Mouse (Mus musculus) stomach, postnatal 0 days (tissue): Measurements from ENCODE around the gene Tex33. TPM values are rescaled to one million over a fixed set of nuclear protein-coding genes. Genes with fewer than 3 reads are reported as not detected.

Experiments used
- ATAC-seq: fragments of 200-750 bp; cut with Nextera tagmentation; 2 replicates; pipeline ENCODE4 v1.8.0; 2017; ENCODE audit not compliant: low FRiP score, low TSS enrichment
- DNase-seq: peaks from one replicate; pipeline ENCODE4 v3.0.0-alpha.2; 2016; ENCODE audit warnings: low spot score
- H3K27ac ChIP-seq: fragments of 300-500 bp; sonication (generic); replicated peaks from 2 replicates; pipeline ENCODE4 v1.5.1; 2014; ENCODE audit warnings: mild to moderate bottlenecking, control low read depth
- H3K27me3 ChIP-seq: fragments of 300-500 bp; sonication (generic); 2 replicates; pipeline ENCODE4 v1.6.1; 2014; ENCODE audit warnings: low read length; ENCODE audit not compliant: control insufficient read depth, insufficient read depth
- H3K36me3 ChIP-seq: fragments of 300-500 bp; sonication (generic); 2 replicates; pipeline ENCODE4 v1.6.1; 2014; ENCODE audit warnings: low read length, mixed read lengths; ENCODE audit not compliant: control insufficient read depth, insufficient read depth
- H3K4me1 ChIP-seq: fragments of 300-500 bp; sonication (generic); replicated peaks from 2 replicates; pipeline ENCODE4 v1.6.1; 2014; ENCODE audit warnings: antibody characterized with exemption; ENCODE audit not compliant: control insufficient read depth, insufficient read depth
- H3K4me2 ChIP-seq: fragments of 300-500 bp; sonication (generic); replicated peaks from 2 replicates; pipeline ENCODE4 v1.6.1; 2014; ENCODE audit warnings: low read depth, mild to moderate bottlenecking, control low read depth, moderate library complexity
- H3K4me3 ChIP-seq: fragments of 300-500 bp; sonication (generic); 2 replicates; pipeline ENCODE4 v1.5.1; 2014; ENCODE audit warnings: low read depth, low read length, control low read depth
- H3K9ac ChIP-seq: fragments of 300-500 bp; sonication (generic); 2 replicates; pipeline ENCODE4 v1.6.1; 2014; ENCODE audit warnings: mild to moderate bottlenecking, low read length, control low read depth, mixed read lengths
- H3K9me3 ChIP-seq: fragments of 300-500 bp; sonication (generic); 2 replicates; pipeline ENCODE4 v1.6.1; 2016; ENCODE audit warnings: low read length; ENCODE audit not compliant: control insufficient read depth
- CTCF ChIP-seq: IDR thresholded peaks from 2 replicates; pipeline ENCODE4 v1.5.1; 2016; ENCODE audit warnings: antibody characterized with exemption, low read depth, mild to moderate bottlenecking, moderate library complexity
- EP300 ChIP-seq: optimal IDR thresholded peaks from 2 replicates; pipeline ENCODE3; 2016; ENCODE audit warnings: antibody characterized with exemption
- WGBS: fragments of 180-500 bp; shearing (Covaris S2); extraction: QIAGEN DNeasy Blood & Tissue Kit; methylation state at CpG from one replicate; pipeline ENCODE4 v1.1.7; 2014; 5-methylcytosine and 5-hydroxymethylcytosine counted together
- polyA plus RNA-seq: library from polyadenylated mRNA; unstranded; fragments of >200 nt; fragmentation: Nextera tagmentation; extraction: Ambion mirVana; gene quantifications from 2 replicates; pipeline ENCODE4 v1.2.1, GENCODE M21; 2015

Gene Tex33
- polyA plus RNA-seq, 1 experiment from 2014 or later = not detected

DNA sequence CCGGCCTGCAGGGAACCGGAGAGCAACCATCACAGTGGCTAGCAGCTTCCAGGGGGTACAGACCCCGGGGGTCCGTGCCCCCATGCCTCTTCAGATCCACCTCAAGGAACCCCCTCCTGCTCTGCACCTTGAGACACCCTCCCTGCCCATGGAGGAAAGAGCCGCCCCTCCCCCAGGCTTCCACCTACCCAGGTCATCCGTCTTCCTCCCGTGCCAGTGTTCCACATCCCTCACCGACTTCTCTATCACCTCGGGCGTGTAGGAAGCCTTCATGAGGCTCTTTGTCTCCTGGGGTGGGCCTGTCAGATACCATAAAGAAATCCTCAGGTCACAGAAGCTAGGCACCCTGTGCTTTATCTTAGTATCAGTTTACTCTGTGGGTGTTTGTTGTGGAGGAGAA, 17.2 kb downstream of the Tex33 start:
- H3K27me3 ChIP-seq = no peaks in the 10 kb centered on the region
- H3K4me2 ChIP-seq = no peak overlapping the region
- no peaks in the 10 kb centered on the region for H3K4me1 ChIP-seq
- H3K4me3 ChIP-seq = no peak overlapping the region
- no peak overlapping the region for H3K27ac ChIP-seq
- 59% methylated on average over 10 of the region's 10 CpGs for WGBS
- H3K9ac ChIP-seq = no peak overlapping the region
- no peaks in the 10 kb centered on the region for H3K9me3 ChIP-seq
- ATAC-seq = no peak
- H3K36me3 ChIP-seq = no peaks in the 10 kb centered on the region
- TF ChIP-seq EP300 (no peak), CTCF (no peak)
- no peak for DNase-seq

DNA sequence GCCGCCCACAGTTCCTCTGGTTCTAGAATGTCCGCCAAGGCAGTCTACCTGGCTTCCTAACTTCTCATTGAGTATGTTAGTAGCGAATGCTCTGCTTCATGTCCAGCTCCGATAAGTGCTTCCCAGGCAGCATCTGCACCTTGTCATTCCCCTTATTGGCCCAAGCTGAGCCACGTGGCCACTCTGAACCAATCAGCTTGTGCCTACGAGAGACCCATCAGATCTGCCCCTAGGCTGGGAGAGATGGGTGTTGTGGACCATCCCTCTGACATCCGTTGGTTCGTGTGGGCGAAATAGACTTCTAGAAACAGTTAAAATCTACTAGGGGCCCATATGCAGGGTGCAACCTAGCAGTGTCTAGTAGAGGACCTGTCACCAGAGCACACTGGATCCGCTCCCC, 17.9 kb downstream of the Tex33 start:
- Histone ChIP-seq H3K4me2 (no peak overlapping the region), H3K27ac (no peak overlapping the region), H3K4me1 (no peaks in the 10 kb centered on the region), H3K9ac (no peak overlapping the region), H3K27me3 (no peaks in the 10 kb centered on the region), H3K36me3 (no peaks in the 10 kb centered on the region), H3K9me3 (no peaks in the 10 kb centered on the region), H3K4me3 (no peak overlapping the region)
- no peak for DNase-seq
- WGBS = 82% methylated on average over 10 of the region's 10 CpGs
- ATAC-seq = no peak
- no peak for TF ChIP-seq CTCF
- no peak for TF ChIP-seq EP300

DNA sequence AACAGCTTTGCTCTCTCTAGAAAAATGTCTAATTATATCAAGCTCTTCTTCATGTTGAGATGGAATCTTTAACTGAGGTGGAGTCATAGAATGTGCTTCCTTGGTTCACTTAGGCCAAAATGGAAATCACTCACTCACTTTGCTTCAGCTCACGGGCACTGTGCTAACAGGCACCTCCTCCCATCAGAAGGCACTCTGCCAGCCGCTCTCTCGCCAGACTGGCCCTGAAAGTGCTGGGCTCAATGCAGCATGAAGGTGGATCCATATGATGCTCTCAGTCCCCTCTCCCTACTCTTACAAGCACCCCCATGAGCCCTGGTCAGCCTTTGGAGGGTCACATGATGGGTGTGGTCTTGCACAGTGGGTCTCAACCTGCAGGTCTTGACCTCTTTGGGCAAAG, 21.5 kb downstream of the Tex33 start:
- no peak for ATAC-seq
- no peak overlapping the region for H3K4me2 ChIP-seq

DNA sequence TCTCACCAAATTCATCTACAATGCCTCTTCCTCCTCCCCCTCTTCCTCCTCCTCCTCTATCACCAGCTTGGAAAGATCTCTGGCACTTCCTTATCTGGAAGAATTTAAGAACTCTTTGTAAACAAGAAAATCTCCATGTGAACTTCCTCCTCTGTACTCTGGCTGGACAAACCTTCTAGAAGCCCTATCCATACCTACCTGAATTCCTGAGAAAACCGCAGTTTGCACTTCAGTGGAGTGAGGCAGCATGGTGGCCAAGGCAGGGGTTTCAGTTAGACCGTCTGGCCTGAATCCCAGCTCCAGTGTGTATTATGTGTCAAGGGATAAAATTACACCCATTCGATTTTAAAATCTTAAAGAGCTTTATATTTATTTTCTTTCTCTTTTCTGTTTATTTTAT, 22.9 kb downstream of the Tex33 start:
- Histone ChIP-seq H3K36me3 (no peaks in the 10 kb centered on the region), H3K4me1 (no peaks in the 10 kb centered on the region), H3K9me3 (no peaks in the 10 kb centered on the region), H3K27me3 (no peaks in the 10 kb centered on the region), H3K4me3 (no peak overlapping the region), H3K9ac (no peak overlapping the region), H3K27ac (no peak overlapping the region), H3K4me2 (no peak overlapping the region)
- no peak for TF ChIP-seq EP300
- TF ChIP-seq CTCF = no peak
- WGBS = 30% methylated on average over 3 of the region's 3 CpGs
- DNase-seq = no peak
- ATAC-seq = no peak

More for the DNA sequence above, 21.5 kb downstream of the Tex33 start:
- H3K9me3 ChIP-seq = no peaks in the 10 kb centered on the region
- H3K27ac ChIP-seq = no peak overlapping the region
- no peaks in the 10 kb centered on the region for H3K4me1 ChIP-seq
- DNase-seq = no peak
- H3K27me3 ChIP-seq = no peaks in the 10 kb centered on the region
- no peak for TF ChIP-seq EP300
- TF ChIP-seq CTCF = no peak
- H3K36me3 ChIP-seq = no peaks in the 10 kb centered on the region
- WGBS = 62% methylated on average over 3 of the region's 3 CpGs
- H3K9ac ChIP-seq = no peak overlapping the region
- no peak overlapping the region for H3K4me3 ChIP-seq

DNA sequence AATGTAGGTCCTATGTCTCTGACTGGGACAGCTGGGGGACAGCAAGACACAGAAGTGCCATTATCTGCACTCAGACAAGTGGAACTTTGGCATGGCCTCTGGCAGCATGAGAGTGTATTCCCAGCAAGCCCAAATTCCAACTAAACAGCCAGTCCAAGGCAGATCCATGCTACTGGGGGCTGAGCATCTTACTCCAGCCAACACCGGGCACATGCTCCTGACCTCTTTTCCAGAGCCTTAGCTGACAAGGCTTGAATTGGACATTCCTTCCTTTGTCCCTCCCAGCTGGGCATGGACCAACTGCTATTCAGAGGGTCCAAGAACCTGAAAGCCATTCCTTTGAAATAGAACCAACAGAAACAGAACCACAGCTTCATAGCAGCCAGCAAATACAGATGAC, 26.1 kb downstream of the Tex33 start:
- H3K9me3 ChIP-seq = no peaks in the 10 kb centered on the region
- ATAC-seq (no peak), DNase-seq (no peak)
- no peak overlapping the region for H3K4me2 ChIP-seq
- no peak overlapping the region for H3K9ac ChIP-seq
- 77% methylated on average over 1 of the region's 1 CpGs for WGBS
- no peaks in the 10 kb centered on the region for H3K27me3 ChIP-seq
- H3K4me3 ChIP-seq = no peak overlapping the region
- H3K4me1 ChIP-seq = no peaks in the 10 kb centered on the region
- no peaks in the 10 kb centered on the region for H3K36me3 ChIP-seq
- H3K27ac ChIP-seq = no peak overlapping the region
- no peak for TF ChIP-seq EP300
- no peak for TF ChIP-seq CTCF

DNA sequence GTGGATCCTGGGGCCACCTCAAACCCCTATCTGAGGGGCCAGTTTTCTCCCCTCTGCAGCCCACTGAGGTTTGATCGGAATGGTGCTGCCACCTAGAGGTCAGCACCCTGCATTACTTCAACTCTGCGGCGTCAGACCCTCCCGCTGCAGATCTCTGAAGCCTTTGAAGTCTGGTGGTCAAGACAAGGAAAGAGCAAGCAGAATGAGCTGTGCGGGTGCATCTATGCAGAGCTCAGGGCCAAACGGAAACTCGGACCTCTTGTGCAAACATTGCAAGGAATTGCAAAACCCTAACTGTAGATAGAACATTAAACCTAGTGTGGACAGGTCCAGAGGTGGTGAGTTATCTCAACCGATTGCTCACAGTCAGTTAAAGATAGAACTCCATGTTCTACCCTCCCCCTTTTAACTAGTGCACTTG, 26.8 kb downstream of the Tex33 start:
- Histone ChIP-seq H3K4me3 (no peak overlapping the region), H3K27ac (no peak overlapping the region), H3K4me2 (no peak overlapping the region), H3K9me3 (no peaks in the 10 kb centered on the region), H3K9ac (no peak overlapping the region), H3K27me3 (no peaks in the 10 kb centered on the region), H3K4me1 (no peaks in the 10 kb centered on the region), H3K36me3 (no peaks in the 10 kb centered on the region)
- ATAC-seq (peak; percentile 18; the same call in 1 of the 2 replicates), DNase-seq (peak; percentile 42)
- 10% methylated on average over 8 of the region's 8 CpGs for WGBS
- peak; percentile 78 for TF ChIP-seq CTCF
- TF ChIP-seq EP300 = no peak
